Mouse (Mus musculus) lung, postnatal 0 days (tissue): ENCODE measurements around the gene Hivep2. TPM values are rescaled to one million over a fixed set of nuclear protein-coding genes. Genes with fewer than 3 reads are reported as not detected.

ENCODE experiments used
- ATAC-seq: fragments of 200-750 bp; cut with Nextera tagmentation; 2 replicates; pipeline ENCODE4 v1.8.0; 2017; ENCODE audit warnings: moderate library complexity
- DNase-seq: peaks from one replicate; pipeline ENCODE4 v3.0.0-alpha.2; 2016; ENCODE audit warnings: low spot score
- H3K27ac ChIP-seq: fragments of 300-500 bp; sonication (generic); 2 replicates; pipeline ENCODE4 v1.5.1; 2014; ENCODE audit warnings: antibody characterized with exemption, mild to moderate bottlenecking, low read length, mixed read lengths
- H3K27me3 ChIP-seq: fragments of 300-500 bp; sonication (generic); replicated peaks from 2 replicates; pipeline ENCODE4 v1.6.1; 2014; ENCODE audit warnings: low read length, mixed read lengths; ENCODE audit not compliant: insufficient read depth
- H3K36me3 ChIP-seq: fragments of 300-500 bp; sonication (generic); 2 replicates; pipeline ENCODE4 v1.6.1; 2014; ENCODE audit warnings: low read length, mixed read lengths; ENCODE audit not compliant: insufficient read depth
- H3K4me1 ChIP-seq: fragments of 300-500 bp; sonication (generic); 2 replicates; pipeline ENCODE4 v1.6.1; 2014; ENCODE audit warnings: antibody characterized with exemption, low read depth, low read length, mixed read lengths; ENCODE audit not compliant: insufficient read depth
- H3K4me2 ChIP-seq: fragments of 300-500 bp; sonication (generic); replicated peaks from 2 replicates; pipeline ENCODE4 v1.6.1; 2014; ENCODE audit warnings: low read depth, mild to moderate bottlenecking, low read length, moderate library complexity, mixed read lengths
- H3K4me3 ChIP-seq: fragments of 300-500 bp; sonication (generic); 2 replicates; pipeline ENCODE4 v1.5.1; 2014; ENCODE audit warnings: low read depth, low read length
- H3K9ac ChIP-seq: fragments of 300-500 bp; sonication (generic); replicated peaks from 2 replicates; pipeline ENCODE4 v1.6.1; 2014; ENCODE audit warnings: low read depth, mild to moderate bottlenecking
- H3K9me3 ChIP-seq: fragments of 300-500 bp; sonication (generic); 2 replicates; pipeline ENCODE4 v1.6.1; 2016; ENCODE audit warnings: low read length, mixed read lengths
- CTCF ChIP-seq: IDR thresholded peaks from 2 replicates; pipeline ENCODE4 v1.5.1; 2016; ENCODE audit warnings: antibody characterized with exemption, mild to moderate bottlenecking
- EP300 ChIP-seq: IDR thresholded peaks from 2 replicates; pipeline ENCODE4 v1.6.1; 2016; ENCODE audit warnings: antibody characterized with exemption, mild to moderate bottlenecking, control low read depth
- WGBS: fragments of 180-500 bp; shearing (Covaris S2); extraction: QIAGEN DNeasy Blood & Tissue Kit; methylation state at CpG from one replicate; pipeline ENCODE4 v1.1.7; 2014; 5-methylcytosine and 5-hydroxymethylcytosine counted together
- polyA plus RNA-seq: library from polyadenylated mRNA; unstranded; fragments of >200 nt; fragmentation: Nextera tagmentation; extraction: Ambion mirVana; gene quantifications from 2 replicates; pipeline ENCODE4 v1.2.1, GENCODE M21; 2015

Hivep2 gene
- polyA plus RNA-seq, 1 experiment from 2014 or later: 4.5 TPM

DNA sequence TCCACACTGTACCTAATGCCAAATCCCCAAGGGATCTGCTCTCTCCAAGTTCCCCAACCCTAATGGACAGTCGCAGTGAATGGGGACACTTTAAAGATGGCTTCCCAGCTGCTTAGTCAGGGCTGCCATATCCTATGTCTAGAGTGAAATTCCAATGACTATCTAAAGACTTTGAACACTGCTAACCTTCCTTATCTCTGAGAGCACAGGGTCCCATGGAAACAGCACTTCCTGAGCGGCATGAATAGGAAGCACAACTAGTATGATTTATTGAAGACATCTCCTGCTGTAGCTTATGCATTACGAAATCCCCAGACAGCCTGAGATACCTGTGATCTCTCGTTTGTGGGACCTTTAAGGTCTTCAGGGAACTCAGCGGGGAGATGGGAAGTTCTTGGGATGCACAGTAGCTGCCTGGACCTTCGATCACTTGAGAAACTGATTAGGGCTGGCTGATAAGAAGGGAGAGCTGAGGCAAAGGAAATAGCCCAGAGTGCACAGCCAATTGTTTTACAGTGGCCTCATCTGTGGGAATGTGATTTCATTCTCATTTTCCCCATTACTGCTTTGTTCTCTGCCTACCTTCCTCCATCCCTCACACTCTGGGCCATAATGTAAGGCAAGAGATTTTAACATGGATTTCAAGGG lies 202.4 kb downstream of the Hivep2 start:
- TF ChIP-seq CTCF (no peak), EP300 (no peak)
- Histone ChIP-seq H3K4me1 (no peaks in the 10 kb centered on the region), H3K36me3 (no peaks in the 10 kb centered on the region), H3K27me3 (no peaks in the 10 kb centered on the region), H3K4me3 (no peak overlapping the region), H3K9ac (no peak overlapping the region), H3K27ac (no peak overlapping the region), H3K4me2 (no peak overlapping the region), H3K9me3 (no peaks in the 10 kb centered on the region)
- WGBS: 29% methylated on average over 6 of the region's 6 CpGs
- peak; percentile 41 for DNase-seq
- ATAC-seq: peak; percentile 72

DNA sequence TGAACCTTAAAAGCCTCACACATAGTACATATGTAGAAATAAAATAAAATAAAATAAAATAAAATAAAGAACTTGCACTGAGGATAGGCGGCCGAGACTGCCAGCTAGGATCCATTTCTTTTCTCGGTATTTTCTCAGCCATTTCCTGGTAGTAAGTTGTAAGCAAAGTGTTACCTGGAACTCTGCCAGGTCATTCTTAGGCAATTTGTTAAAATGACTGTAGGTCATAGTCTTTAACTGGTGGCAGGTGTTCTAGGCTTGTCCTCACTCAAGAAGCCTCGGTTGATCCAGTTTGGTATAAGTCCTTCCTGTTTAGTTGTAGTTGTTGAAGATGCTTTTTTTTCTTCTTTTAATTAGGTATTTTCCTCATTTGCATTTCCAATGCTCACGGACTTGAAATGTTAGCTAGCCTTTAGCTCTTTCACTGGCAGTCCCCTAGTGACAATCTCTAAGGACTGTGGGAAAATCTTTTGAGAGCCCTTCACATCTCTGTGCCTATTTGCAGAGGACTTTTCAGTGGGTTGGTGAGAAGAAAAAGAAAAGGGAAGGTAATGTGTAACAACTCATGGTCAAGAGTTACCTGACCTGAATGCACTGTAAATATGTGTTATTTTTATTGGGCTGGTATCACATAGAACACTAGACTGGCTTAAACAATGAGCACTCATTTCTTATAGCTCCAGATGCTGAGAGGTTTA lies 203.1 kb downstream of the Hivep2 start:
- Histone ChIP-seq H3K4me1 (no peaks in the 10 kb centered on the region), H3K27me3 (no peaks in the 10 kb centered on the region), H3K4me3 (no peak overlapping the region), H3K27ac (no peak overlapping the region), H3K9ac (no peak overlapping the region), H3K4me2 (no peak overlapping the region), H3K36me3 (no peaks in the 10 kb centered on the region), H3K9me3 (no peaks in the 10 kb centered on the region)
- peak; percentile 61 for DNase-seq
- 0 out of 2 replicates have a peak, but pooled peaks have one; percentile 27 for TF ChIP-seq EP300
- no peak for TF ChIP-seq CTCF
- 18% methylated on average over 5 of the region's 5 CpGs for WGBS
- ATAC-seq: peak; percentile 75

DNA sequence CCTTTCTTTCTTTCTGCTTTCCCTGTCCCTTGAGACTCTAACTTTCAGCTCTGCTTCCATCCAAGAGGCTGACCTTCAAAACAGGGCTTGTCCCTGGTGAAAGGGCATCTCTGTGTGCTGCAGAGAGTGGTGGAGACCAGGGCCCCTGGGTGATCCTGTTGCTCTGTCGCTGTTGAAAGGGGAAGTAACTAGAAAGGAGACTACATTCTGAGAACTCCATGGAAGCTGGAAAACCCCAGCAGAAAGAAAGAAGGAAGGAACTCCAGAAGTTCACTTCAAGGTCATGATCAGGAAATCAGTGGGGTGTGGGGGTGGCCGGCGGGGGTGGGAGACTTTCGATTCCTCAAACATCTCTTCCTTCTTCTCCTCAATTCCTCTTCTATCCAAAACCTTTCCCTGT lies 208.2 kb downstream of the Hivep2 start:
- Histone ChIP-seq H3K9me3 (no peaks in the 10 kb centered on the region), H3K4me1 (no peaks in the 10 kb centered on the region), H3K27ac (no peak overlapping the region), H3K4me3 (no peak overlapping the region), H3K27me3 (no peaks in the 10 kb centered on the region), H3K9ac (no peak overlapping the region), H3K4me2 (no peak overlapping the region), H3K36me3 (no peaks in the 10 kb centered on the region)
- TF ChIP-seq CTCF (no peak), EP300 (no peak)
- DNase-seq (no peak), ATAC-seq (no peak)
- WGBS: 48% methylated on average over 4 of the region's 4 CpGs

DNA sequence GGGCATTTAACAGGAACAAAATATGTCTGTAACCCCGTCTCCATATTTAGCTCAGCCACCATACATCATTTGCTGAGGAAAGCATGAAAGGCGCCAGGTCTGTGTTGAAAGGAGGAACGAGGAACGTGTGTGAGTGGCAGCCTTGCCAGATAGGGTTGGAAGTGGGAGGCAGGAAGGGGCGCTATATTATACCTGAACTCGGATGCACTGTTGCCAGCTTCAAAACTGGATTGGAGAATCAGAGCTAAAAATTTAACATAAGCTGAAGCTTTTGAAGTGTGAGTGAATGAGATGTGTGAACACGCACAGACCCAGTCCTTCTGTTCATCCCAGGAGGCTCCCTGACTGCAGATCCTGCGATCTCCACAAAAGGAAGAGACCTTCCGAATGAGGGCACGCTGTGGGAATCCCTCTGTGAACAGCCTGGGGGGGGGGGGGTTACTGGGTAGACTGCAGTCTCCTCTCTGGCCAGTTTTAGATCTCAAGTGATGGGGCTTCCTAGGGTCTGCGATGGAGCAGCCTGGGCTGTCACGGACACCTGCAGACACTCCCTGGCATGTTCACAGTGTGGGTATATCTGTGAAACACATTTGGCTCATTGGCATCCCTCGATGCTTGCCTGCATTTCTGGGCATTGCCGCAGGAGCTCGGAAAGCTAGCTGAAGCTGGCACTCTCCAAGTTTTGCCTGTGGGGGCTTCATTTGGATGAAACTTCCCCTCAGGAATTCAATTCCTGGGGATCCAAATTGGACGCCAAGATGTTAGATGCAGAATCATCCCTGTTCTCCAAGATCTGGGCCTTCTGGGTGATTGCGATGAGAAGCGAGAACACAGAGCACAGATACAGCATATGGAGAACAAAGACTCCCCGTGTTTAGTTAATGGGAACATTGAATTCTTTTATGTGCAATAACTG lies 213.8 kb downstream of the Hivep2 start:
- no peaks in the 10 kb centered on the region for H3K9me3 ChIP-seq
- no peaks in the 10 kb centered on the region for H3K27me3 ChIP-seq
- WGBS: 77% methylated on average over 19 of the region's 19 CpGs
- no peak overlapping the region for H3K4me2 ChIP-seq
- H3K36me3 ChIP-seq: no peaks in the 10 kb centered on the region
- no peaks in the 10 kb centered on the region for H3K4me1 ChIP-seq
- ATAC-seq (no peak), DNase-seq (no peak)
- H3K9ac ChIP-seq: no peak overlapping the region
- TF ChIP-seq CTCF (no peak), EP300 (no peak)
- no peak overlapping the region for H3K27ac ChIP-seq
- H3K4me3 ChIP-seq: no peak overlapping the region

DNA sequence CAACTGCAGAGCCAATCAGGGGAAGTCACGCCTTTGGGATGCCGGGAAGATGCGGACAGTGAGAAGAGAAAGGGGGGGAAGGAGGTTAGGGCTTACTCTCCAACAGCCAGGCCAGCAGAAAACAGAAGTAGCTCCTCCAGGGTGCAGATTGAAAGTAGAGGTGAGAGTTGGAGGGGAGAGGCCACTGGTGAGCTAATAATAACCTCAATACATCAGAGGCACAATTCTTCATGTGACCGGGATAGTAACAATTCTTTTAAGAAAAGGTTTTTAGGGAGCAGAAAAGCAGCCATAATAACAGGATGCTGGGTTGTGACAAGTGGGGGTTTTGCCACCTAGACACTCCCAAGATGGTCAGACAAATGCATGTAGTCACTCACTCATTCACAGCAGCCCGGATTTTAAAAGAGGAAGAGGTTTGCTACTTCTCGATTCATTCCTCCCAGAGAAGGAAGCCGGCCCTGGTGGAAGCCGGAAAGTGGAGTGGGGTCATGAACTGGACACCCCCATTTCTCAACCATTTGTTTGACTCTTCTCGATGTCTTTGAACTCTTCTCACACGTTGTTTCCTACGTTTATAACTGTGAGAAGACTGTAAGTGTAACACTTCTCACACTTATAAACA lies 220.6 kb downstream of the Hivep2 start:
- 42% methylated on average over 11 of the region's 11 CpGs for WGBS
- TF ChIP-seq CTCF (no peak), EP300 (no peak)
- H3K4me2 ChIP-seq: no peak overlapping the region
- H3K36me3 ChIP-seq: no peaks in the 10 kb centered on the region
- H3K27me3 ChIP-seq: 0 out of 2 replicates have a peak, but pooled peaks cover 2% of the 10 kb centered on the region
- H3K9ac ChIP-seq: no peak overlapping the region
- no peaks in the 10 kb centered on the region for H3K4me1 ChIP-seq
- no peak overlapping the region for H3K27ac ChIP-seq
- ATAC-seq (no peak), DNase-seq (peak; percentile 31)
- H3K4me3 ChIP-seq: no peak overlapping the region
- no peaks in the 10 kb centered on the region for H3K9me3 ChIP-seq
